ENCODE assay signal across 8 mouse cellular contexts in the genomic region with DNA sequence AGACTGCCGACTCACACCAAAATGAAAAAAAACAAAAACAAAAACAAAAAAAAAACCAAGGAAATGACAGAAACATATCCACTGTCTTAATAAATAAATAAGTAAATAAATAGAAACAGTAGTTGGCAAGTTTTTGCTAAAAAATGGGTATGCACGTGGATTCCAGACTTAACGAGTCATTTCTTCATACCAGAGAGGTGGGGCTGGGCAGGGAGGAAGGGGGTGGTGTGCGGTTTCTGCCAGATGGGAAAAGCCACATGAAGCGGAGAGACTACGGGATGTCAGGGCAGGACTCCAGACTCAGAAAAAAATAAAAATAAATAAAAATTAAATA. TPM values are rescaled to one million over a fixed set of nuclear protein-coding genes. Genes with fewer than 3 reads are reported as not detected.
DNase-seq lines count a peak whose midpoint lies in the region; ATAC-seq lines count a peak whose summit lies in the region.

No protein-coding gene starts in this region.

- intact Hi-C loops in left cerebral cortex, postnatal 10 days (cut with DNase I), result no loop called here

- 0 out of 2 replicates have a peak, but pooled peaks have one; percentile 40 for ATAC-seq in heart, embryonic 12.5 days (ENCODE audit: insufficient number of reproducible peaks, low FRiP score)
- no peak for ATAC-seq in limb, embryonic 12.5 days (ENCODE audit: insufficient number of reproducible peaks, insufficient read depth, low FRiP score, low TSS enrichment, low read depth)
- peak; percentile 44; the same call in 1 of the 2 replicates for ATAC-seq in midbrain, embryonic 12.5 days (ENCODE audit: low FRiP score, low read depth)

- H3K36me3 ChIP-seq in heart, embryonic 12.5 days, result no peaks in the 10 kb centered on the region
- no peaks in the 10 kb centered on the region for H3K36me3 ChIP-seq in limb, embryonic 12.5 days
- H3K36me3 ChIP-seq in midbrain, embryonic 12.5 days, result no peaks in the 10 kb centered on the region

- peak overlapping the region; percentile 99 for H3K9ac ChIP-seq in heart, embryonic 12.5 days
- H3K9ac ChIP-seq in limb, embryonic 12.5 days (replicated peaks), result peak overlapping the region; percentile 99; the same call in 1 of the 2 replicates
- H3K9ac ChIP-seq in midbrain, embryonic 12.5 days (replicated peaks), result peak overlapping the region; percentile 99

- peak; percentile 28 to 46 for DNase-seq in left cerebral cortex, postnatal 10 days (ENCODE audit: extremely low spot score in 1 of 2, low spot score in 2 of 2)
- no peak for DNase-seq in left cerebral cortex, adult 11 months (ENCODE audit: low spot score)
- no peak for DNase-seq in urinary bladder, adult 2 months (ENCODE audit: low spot score)
- DNase-seq in urinary bladder, postnatal 10 days (ENCODE audit: low spot score), result no peak

- peak overlapping the region; percentile 45 for H3K27ac ChIP-seq in brown adipose tissue, adult 24 weeks (replicated peaks; ENCODE audit: low read depth, low read length)
- H3K27ac ChIP-seq in heart, embryonic 12.5 days (ENCODE audit: poor library complexity, severe bottlenecking), result peak overlapping the region; percentile 93
- no peak overlapping the region; the same call in 1 of the 2 replicates for H3K27ac ChIP-seq in limb, embryonic 12.5 days
- H3K27ac ChIP-seq in midbrain, embryonic 12.5 days (replicated peaks), result peak overlapping the region; percentile 99

- no peaks in the 10 kb centered on the region for H3K27me3 ChIP-seq in heart, embryonic 12.5 days (replicated peaks)
- H3K27me3 ChIP-seq in limb, embryonic 12.5 days, result no peaks in the 10 kb centered on the region
- H3K27me3 ChIP-seq in midbrain, embryonic 12.5 days, result no peaks in the 10 kb centered on the region

- 4% methylated on average over 6 of the region's 6 CpGs for WGBS in heart, embryonic 12.5 days
- WGBS in limb, embryonic 12.5 days, result 5% methylated on average over 6 of the region's 6 CpGs
- WGBS in midbrain, embryonic 12.5 days, result 4% methylated on average over 6 of the region's 6 CpGs

- peak overlapping the region; percentile 81 for H3K4me2 ChIP-seq in heart, embryonic 12.5 days
- peak overlapping the region; percentile 69 for H3K4me2 ChIP-seq in limb, embryonic 12.5 days
- H3K4me2 ChIP-seq in midbrain, embryonic 12.5 days (replicated peaks), result peak overlapping the region; percentile 55

- peaks cover 19% of the 10 kb centered on the region for H3K4me1 ChIP-seq in brown adipose tissue, adult 24 weeks (ENCODE audit: control insufficient read depth, insufficient read depth, insufficient read length, low read length)
- H3K4me1 ChIP-seq in heart, embryonic 12.5 days (replicated peaks), result peaks cover 24% of the 10 kb centered on the region
- H3K4me1 ChIP-seq in limb, embryonic 12.5 days (replicated peaks), result peaks cover 31% of the 10 kb centered on the region
- peaks cover 27% of the 10 kb centered on the region for H3K4me1 ChIP-seq in midbrain, embryonic 12.5 days

- H3K9me3 ChIP-seq in heart, embryonic 12.5 days (replicated peaks), result no peaks in the 10 kb centered on the region; the same call in 1 of the 2 replicates
- H3K9me3 ChIP-seq in limb, embryonic 12.5 days, result no peaks in the 10 kb centered on the region
- H3K9me3 ChIP-seq in midbrain, embryonic 12.5 days, result no peaks in the 10 kb centered on the region

- H3K4me3 ChIP-seq in brown adipose tissue, adult 24 weeks (ENCODE audit: insufficient read depth, low read depth, low read length), result peak overlapping the region; percentile 2
- peak overlapping the region; percentile 93 for H3K4me3 ChIP-seq in heart, embryonic 12.5 days
- H3K4me3 ChIP-seq in limb, embryonic 12.5 days (replicated peaks), result peak overlapping the region; percentile 96
- H3K4me3 ChIP-seq in midbrain, embryonic 12.5 days, result peak overlapping the region; percentile 98

RNA-seq across cellular contexts. Expression of a gene that starts 1.4 kb away (rescaled TPM):
- 100 to 1,000 TPM; 112 to 122 TPM for total RNA-seq in left cerebral cortex, postnatal 10 days (2021)
- polyA plus RNA-seq in brown adipose tissue, adult 24 weeks (2012; ENCODE audit: insufficient read depth, insufficient read length, missing spikeins), result 38.1 and 45.0 TPM in 2 replicates
- 62.3 and 65.2 TPM in 2 replicates for polyA plus RNA-seq in heart, embryonic 12.5 days (2016; fragmentation: Nextera tagmentation; extraction: Ambion mirVana)
- 51.7 and 51.9 TPM in 2 replicates for polyA plus RNA-seq in limb, embryonic 12.5 days (2016; fragmentation: Nextera tagmentation; extraction: Ambion mirVana)
- 65.7 and 69.8 TPM in 2 replicates for polyA plus RNA-seq in midbrain, embryonic 12.5 days (2016; fragmentation: Nextera tagmentation; extraction: Ambion mirVana)
- 50.5 and 57.5 TPM in 2 replicates for polyA plus RNA-seq in urinary bladder, adult 2 months (2012; rRNA removed)

RNA-seq across cellular contexts. Expression of a gene that starts 37.9 kb away (rescaled TPM):
- total RNA-seq in left cerebral cortex, postnatal 10 days (2021), result 10 to 100 TPM; 45.0 to 47.6 TPM
- 17.6 and 22.1 TPM in 2 replicates for polyA plus RNA-seq in brown adipose tissue, adult 24 weeks (2012; ENCODE audit: insufficient read depth, insufficient read length, missing spikeins)
- polyA plus RNA-seq in heart, embryonic 12.5 days (2016; fragmentation: Nextera tagmentation; extraction: Ambion mirVana), result 69.6 and 77.5 TPM in 2 replicates
- polyA plus RNA-seq in limb, embryonic 12.5 days (2016; fragmentation: Nextera tagmentation; extraction: Ambion mirVana), result 104 and 105 TPM in 2 replicates
- 92.4 and 97.3 TPM in 2 replicates for polyA plus RNA-seq in midbrain, embryonic 12.5 days (2016; fragmentation: Nextera tagmentation; extraction: Ambion mirVana)
- polyA plus RNA-seq in urinary bladder, adult 2 months (2012; rRNA removed), result 45.2 and 46.8 TPM in 2 replicates

Comparison
In these comparisons a context has a peak if more than half of its experiments do, and no peak if none do; other contexts are left out.
1. DNase-seq: peak in left cerebral cortex, postnatal 10 days (2 of 2); none in left cerebral cortex, adult 11 months (single experiment), urinary bladder, adult 2 months (single experiment) and urinary bladder, postnatal 10 days (single experiment).
2. H3K4me3 ChIP-seq: peak in every context shown above with its lines; median percentile 98 in midbrain, embryonic 12.5 days; 96 in limb, embryonic 12.5 days; 93 in heart, embryonic 12.5 days; 2 in brown adipose tissue, adult 24 weeks.
3. Peak in every context shown above with its lines, with median percentiles within 50 percentile points of each other: H3K4me2 ChIP-seq and H3K9ac ChIP-seq.